Mouse (Mus musculus): ENCODE results near the gene Mtmr11. TPM values are rescaled to one million over a fixed set of nuclear protein-coding genes. Genes with fewer than 3 reads are reported as not detected.

Mtmr11 gene
- polyA plus RNA-seq (2016; fragmentation: Nextera tagmentation; extraction: Ambion mirVana): 9.8 and 14.1 TPM in 2 replicates

GRCm38 (mm10) chr3:96161869-96162840, at the start of gene Mtmr11:
Gene Mtmr11 (plus strand): TSS chr3:96162004.
- 3% methylated on average over 16 of the region's 16 CpGs for WGBS
- Histone ChIP-seq H3K9me3 (no peaks in the 10 kb centered on the region), H3K9ac (peak within 1 kb of the TSS; percentile 64), H3K27ac (no peak within 1 kb of the TSS), H3K4me3 (peak within 1 kb of the TSS; percentile 34), H3K36me3 (no peaks in the 10 kb centered on the region), H3K4me2 (replicated peaks) (peak within 1 kb of the TSS; percentile 75), H3K27me3 (replicated peaks) (no peaks in the 10 kb centered on the region), H3K4me1 (peaks cover 16% of the 10 kb centered on the region)
- no peak for ATAC-seq (ENCODE audit: low FRiP score, low read depth)

DNA sequence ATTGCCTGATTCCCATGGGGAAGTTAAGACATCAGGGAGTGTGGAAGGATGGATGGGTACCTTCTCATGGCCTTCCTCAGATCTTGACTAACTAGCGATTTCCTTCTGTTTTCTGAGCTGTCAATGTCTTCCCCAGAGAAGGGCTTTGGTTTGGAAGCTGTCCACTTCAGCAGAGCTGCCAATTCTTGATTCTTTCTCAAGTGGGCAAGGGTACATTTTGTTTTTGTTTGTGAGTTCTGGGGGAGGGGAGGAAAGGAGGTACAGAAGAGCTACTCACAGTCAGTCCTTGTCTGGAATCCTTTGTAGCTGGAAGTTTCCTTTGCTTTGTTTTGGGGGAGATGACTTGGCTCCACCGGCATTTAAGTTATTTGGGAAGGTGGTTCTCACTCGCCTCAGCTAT, 48.6 kb upstream of the Mtmr11 start:
- no peaks in the 10 kb centered on the region for H3K4me1 ChIP-seq
- no peaks in the 10 kb centered on the region for H3K9me3 ChIP-seq
- no peak overlapping the region for H3K9ac ChIP-seq
- H3K4me3 ChIP-seq: no peak overlapping the region
- no peak overlapping the region for H3K4me2 ChIP-seq (replicated peaks)
- H3K27ac ChIP-seq: no peak overlapping the region
- ATAC-seq (ENCODE audit: low FRiP score, low read depth): no peak
- H3K27me3 ChIP-seq (replicated peaks): no peaks in the 10 kb centered on the region
- H3K36me3 ChIP-seq: no peaks in the 10 kb centered on the region
- WGBS: 65% methylated on average over 3 of the region's 3 CpGs

DNA sequence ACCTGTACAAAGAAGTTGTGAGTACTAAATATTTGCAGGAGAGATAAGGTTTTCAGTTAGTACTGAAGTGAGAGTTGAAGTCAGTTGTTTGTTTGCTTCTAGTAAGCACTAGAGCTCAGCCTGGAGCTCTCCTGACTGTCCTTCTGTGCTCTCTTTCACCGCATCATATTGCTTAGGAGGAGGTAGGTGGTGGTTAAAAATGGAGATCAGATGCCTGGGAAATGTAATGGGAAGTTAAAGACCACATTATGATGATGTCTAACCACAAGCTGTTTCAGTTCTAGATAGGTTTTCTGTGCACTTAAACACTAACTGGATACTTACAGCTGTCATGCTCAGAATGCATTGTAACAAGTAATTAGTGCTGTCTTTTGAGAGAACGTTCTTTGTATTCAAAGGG, 43.7 kb upstream of the Mtmr11 start:
- Histone ChIP-seq H3K4me3 (no peak overlapping the region), H3K4me1 (no peaks in the 10 kb centered on the region), H3K36me3 (no peaks in the 10 kb centered on the region), H3K9ac (no peak overlapping the region), H3K9me3 (no peaks in the 10 kb centered on the region), H3K27ac (no peak overlapping the region), H3K27me3 (replicated peaks) (no peaks in the 10 kb centered on the region), H3K4me2 (replicated peaks) (no peak overlapping the region)
- no peak for ATAC-seq (ENCODE audit: low FRiP score, low read depth)
- WGBS: 82% methylated on average over 2 of the region's 2 CpGs

DNA sequence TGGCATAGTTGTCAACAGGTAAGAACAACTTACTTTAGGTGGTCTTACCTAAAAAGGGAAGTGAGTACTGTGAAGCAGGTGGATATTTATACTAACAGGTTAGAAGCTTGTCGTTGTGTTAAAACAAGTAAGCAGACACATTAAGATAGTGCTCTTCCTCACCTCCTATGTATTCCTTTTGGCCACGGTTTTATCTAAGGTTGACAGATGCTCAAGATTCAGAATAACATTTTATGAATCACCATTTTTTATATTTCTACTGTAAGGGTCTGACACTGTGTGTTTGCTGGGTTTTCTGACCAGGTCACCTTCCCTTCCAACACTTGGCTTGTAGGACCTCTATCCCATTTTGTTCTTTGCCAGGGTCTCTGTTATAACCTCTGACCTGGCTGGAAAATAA, 43.1 kb upstream of the Mtmr11 start:
- Histone ChIP-seq H3K27ac (no peak overlapping the region), H3K27me3 (replicated peaks) (no peaks in the 10 kb centered on the region), H3K4me3 (no peak overlapping the region), H3K9me3 (no peaks in the 10 kb centered on the region), H3K4me1 (no peaks in the 10 kb centered on the region), H3K9ac (no peak overlapping the region), H3K4me2 (replicated peaks) (no peak overlapping the region), H3K36me3 (no peaks in the 10 kb centered on the region)
- ATAC-seq (ENCODE audit: low FRiP score, low read depth): no peak
- 95% methylated on average over 2 of the region's 2 CpGs for WGBS

DNA sequence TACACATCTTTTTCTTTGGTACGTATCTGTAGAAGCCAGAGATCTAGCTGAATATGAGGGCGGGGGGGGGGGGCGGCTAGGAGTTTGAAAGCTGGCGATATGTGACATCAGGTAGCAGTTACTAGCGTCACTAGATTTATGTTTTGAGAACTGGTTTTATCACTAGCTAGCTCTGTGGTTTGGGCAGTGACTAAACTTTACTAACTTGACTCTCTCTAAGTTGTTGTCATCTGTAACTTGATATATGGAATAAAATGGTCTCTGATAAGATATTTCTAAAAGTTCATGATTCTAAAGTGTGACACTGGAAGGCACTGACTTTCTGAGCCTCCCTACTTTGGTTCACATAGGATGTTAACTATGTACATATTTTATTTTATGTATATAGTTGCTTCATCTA, 37.6 kb upstream of the Mtmr11 start:
- no peaks in the 10 kb centered on the region for H3K9me3 ChIP-seq
- no peak overlapping the region for H3K4me2 ChIP-seq (replicated peaks)
- no peak overlapping the region for H3K27ac ChIP-seq
- H3K4me1 ChIP-seq: no peaks in the 10 kb centered on the region
- WGBS: 92% methylated on average over 5 of the region's 5 CpGs
- no peak overlapping the region for H3K4me3 ChIP-seq
- ATAC-seq (ENCODE audit: low FRiP score, low read depth): no peak
- H3K9ac ChIP-seq: no peak overlapping the region
- H3K36me3 ChIP-seq: no peaks in the 10 kb centered on the region
- no peaks in the 10 kb centered on the region for H3K27me3 ChIP-seq (replicated peaks)

GRCm38 (mm10) chr3:96128128-96128527, 33.7 kb upstream of the Mtmr11 start:
- Histone ChIP-seq H3K27ac (no peak overlapping the region), H3K27me3 (replicated peaks) (no peaks in the 10 kb centered on the region), H3K4me3 (no peak overlapping the region), H3K36me3 (no peaks in the 10 kb centered on the region), H3K4me1 (no peaks in the 10 kb centered on the region), H3K9me3 (no peaks in the 10 kb centered on the region), H3K4me2 (replicated peaks) (no peak overlapping the region), H3K9ac (no peak overlapping the region)
- ATAC-seq (ENCODE audit: low FRiP score, low read depth): no peak

DNA sequence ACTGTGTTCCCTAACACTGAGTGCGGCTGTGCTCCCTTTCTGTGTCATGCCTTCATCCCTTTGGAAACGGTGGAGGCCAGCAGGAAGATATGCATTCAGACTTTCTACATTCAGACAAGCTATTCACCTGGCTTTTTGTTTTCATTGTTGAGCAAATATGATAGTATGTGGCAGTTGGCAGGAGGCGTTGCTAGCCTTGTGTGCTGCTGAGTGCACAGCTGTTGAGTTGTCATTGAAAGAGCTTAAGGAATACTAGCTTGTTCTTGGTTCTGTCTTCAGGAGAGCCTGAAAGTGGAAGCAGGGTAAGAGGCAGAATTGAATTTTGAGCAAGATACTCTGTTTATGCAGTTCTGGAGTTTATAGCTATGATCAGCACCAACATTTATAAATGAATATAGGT, 29.3 kb upstream of the Mtmr11 start:
- no peak overlapping the region for H3K9ac ChIP-seq
- ATAC-seq (ENCODE audit: low FRiP score, low read depth): no peak
- H3K27me3 ChIP-seq (replicated peaks): no peaks in the 10 kb centered on the region
- H3K27ac ChIP-seq: no peak overlapping the region
- no peak overlapping the region for H3K4me2 ChIP-seq (replicated peaks)
- no peaks in the 10 kb centered on the region for H3K4me1 ChIP-seq
- WGBS: 88% methylated on average over 3 of the region's 3 CpGs
- no peak overlapping the region for H3K4me3 ChIP-seq
- H3K9me3 ChIP-seq: no peaks in the 10 kb centered on the region
- H3K36me3 ChIP-seq: no peaks in the 10 kb centered on the region; the same call in 1 of the 2 replicates

DNA sequence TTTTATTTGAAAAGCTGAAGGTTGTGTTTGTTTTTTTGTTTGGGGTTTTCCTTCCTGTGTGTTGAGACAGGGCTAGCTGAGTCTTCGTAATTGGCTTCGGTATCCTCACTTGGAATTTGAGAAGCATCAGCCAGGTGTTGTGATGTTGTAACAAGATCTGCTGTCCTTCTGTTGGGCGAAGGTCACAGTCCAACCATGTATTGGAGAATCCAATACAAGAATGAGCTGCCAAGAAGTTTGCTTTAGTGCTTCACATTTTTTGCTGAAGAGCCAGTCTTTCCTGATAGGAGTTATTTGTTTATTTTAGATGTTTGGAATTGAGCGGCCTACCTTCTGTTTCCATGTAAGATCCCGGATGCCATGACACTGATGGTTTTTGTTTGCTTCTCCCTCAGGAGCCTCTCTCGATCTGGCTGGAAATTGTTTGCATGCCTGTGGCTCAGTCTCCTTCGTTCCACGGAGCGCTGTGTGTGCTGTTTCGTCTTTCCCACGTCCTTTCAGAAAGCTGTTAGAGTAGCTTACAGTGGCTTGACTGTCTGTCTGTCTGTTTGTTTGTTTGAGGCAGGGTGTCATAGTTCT, 28.4 kb upstream of the Mtmr11 start:
- ATAC-seq (ENCODE audit: low FRiP score, low read depth): no peak
- Histone ChIP-seq H3K27ac (no peak overlapping the region), H3K9me3 (no peaks in the 10 kb centered on the region), H3K27me3 (replicated peaks) (no peaks in the 10 kb centered on the region), H3K9ac (no peak overlapping the region), H3K4me3 (no peak overlapping the region), H3K36me3 (no peaks in the 10 kb centered on the region; the same call in 1 of the 2 replicates), H3K4me2 (replicated peaks) (no peak overlapping the region), H3K4me1 (no peaks in the 10 kb centered on the region)
- WGBS: 84% methylated on average over 11 of the region's 11 CpGs

DNA sequence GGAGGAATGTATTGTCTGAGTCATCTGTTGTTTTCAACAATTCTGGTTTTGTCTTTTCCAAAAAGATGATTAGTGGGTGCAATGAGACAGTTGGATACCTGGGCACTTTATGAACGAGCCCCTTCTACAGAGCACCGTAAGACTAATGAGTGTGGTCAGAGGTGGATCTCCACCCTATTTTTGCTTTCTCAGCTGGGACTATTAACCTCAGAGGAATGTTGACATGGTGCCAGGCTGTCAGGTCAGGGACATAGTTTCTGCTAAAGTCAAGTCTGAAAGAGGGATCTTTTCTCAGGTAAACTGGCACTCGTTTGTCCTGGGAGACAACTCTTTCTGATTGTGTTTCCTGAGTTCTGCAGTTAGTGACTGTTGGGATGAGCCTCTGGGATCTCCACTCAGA, 26.8 kb upstream of the Mtmr11 start:
- peaks cover 3% of the 10 kb centered on the region; the same call in 1 of the 2 replicates for H3K36me3 ChIP-seq
- H3K4me2 ChIP-seq (replicated peaks): no peak overlapping the region
- no peak for ATAC-seq (ENCODE audit: low FRiP score, low read depth)
- H3K4me1 ChIP-seq: 0 out of 2 replicates have a peak, but pooled peaks cover 3% of the 10 kb centered on the region
- H3K27ac ChIP-seq: no peak overlapping the region
- H3K4me3 ChIP-seq: no peak overlapping the region
- H3K27me3 ChIP-seq (replicated peaks): no peaks in the 10 kb centered on the region
- H3K9me3 ChIP-seq: no peaks in the 10 kb centered on the region
- H3K9ac ChIP-seq: no peak overlapping the region
- WGBS: 85% methylated on average over 3 of the region's 3 CpGs

DNA sequence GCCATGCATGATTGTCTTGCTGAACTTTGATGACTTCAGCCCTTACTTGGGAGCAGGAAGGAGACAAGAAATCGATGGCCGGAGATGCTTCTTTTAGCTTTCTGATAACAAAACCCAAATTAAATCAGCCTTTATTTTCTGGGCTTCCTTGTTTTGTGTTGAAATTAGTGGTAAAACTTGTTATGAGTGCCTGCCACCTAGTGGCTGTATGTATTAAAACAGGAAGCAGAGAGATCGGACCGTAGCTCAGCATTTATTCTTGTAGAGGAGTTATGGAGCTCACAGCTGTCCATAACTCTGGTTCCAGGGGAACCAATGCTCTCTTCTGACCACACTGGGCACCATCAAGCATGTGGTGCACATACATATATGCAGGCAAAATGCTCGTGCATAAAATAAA, 13.9 kb upstream of the Mtmr11 start:
- H3K4me1 ChIP-seq: no peaks in the 10 kb centered on the region
- 27% methylated on average over 5 of the region's 5 CpGs for WGBS
- H3K36me3 ChIP-seq: peaks cover 38% of the 10 kb centered on the region
- no peaks in the 10 kb centered on the region for H3K9me3 ChIP-seq
- ATAC-seq (ENCODE audit: low FRiP score, low read depth): no peak
- no peak overlapping the region for H3K4me3 ChIP-seq
- no peak overlapping the region for H3K27ac ChIP-seq
- no peak overlapping the region for H3K4me2 ChIP-seq (replicated peaks)
- no peaks in the 10 kb centered on the region for H3K27me3 ChIP-seq (replicated peaks)
- no peak overlapping the region for H3K9ac ChIP-seq

GRCm38 (mm10) chr3:96151836-96152235, 10.0 kb upstream of the Mtmr11 start:
- Histone ChIP-seq H3K27me3 (replicated peaks) (no peaks in the 10 kb centered on the region), H3K4me2 (replicated peaks) (no peak overlapping the region), H3K9me3 (no peaks in the 10 kb centered on the region), H3K27ac (no peak overlapping the region), H3K4me1 (no peaks in the 10 kb centered on the region), H3K4me3 (no peak overlapping the region), H3K36me3 (peaks cover 55% of the 10 kb centered on the region), H3K9ac (no peak overlapping the region)
- WGBS: 89% methylated on average over 7 of the region's 7 CpGs
- ATAC-seq (ENCODE audit: low FRiP score, low read depth): no peak

DNA sequence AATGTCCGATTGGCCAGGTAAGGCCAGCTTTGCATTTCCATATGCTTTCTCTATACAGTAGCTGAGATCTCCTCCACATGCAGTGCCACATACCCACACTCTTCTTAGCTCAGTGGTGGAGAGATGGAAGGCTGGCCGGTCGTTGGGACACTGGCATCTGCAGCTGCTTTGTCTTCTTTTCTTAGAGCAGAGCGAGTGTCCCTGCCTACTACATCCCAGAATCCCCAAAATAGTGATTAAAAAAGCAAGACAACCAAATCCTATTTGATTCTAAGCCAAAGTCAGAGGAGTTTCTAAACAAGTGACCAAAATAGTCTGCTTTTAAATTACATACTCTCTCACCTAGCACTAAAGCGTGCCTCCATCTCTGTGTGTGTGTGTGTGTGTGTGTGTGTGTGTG, 9.2 kb upstream of the Mtmr11 start:
- peaks cover 55% of the 10 kb centered on the region for H3K36me3 ChIP-seq
- H3K27ac ChIP-seq: no peak overlapping the region
- no peak overlapping the region for H3K9ac ChIP-seq
- H3K4me2 ChIP-seq (replicated peaks): no peak overlapping the region
- H3K27me3 ChIP-seq (replicated peaks): no peaks in the 10 kb centered on the region
- no peak for ATAC-seq (ENCODE audit: low FRiP score, low read depth)
- no peak overlapping the region for H3K4me3 ChIP-seq
- H3K4me1 ChIP-seq: no peaks in the 10 kb centered on the region
- no peaks in the 10 kb centered on the region for H3K9me3 ChIP-seq
- 92% methylated on average over 5 of the region's 5 CpGs for WGBS

Measured in neural tube, embryonic 12.5 days (tissue).